Mouse (Mus musculus) MEL (cell line): Measurements from ENCODE around the gene Phf20. TPM values are rescaled to one million over a fixed set of nuclear protein-coding genes. Genes with fewer than 3 reads are reported as not detected.
A peak's percentile ranks its signal among the peaks of the same experiment; 100 is the strongest.

ENCODE experiments used
- DNase-seq: peaks from one replicate; pipeline ENCODE4 v3.0.0; 2011; ENCODE audit warnings: low read depth, low spot score
- H3K27ac ChIP-seq: 2 replicates; pipeline ENCODE4 v1.5.1; 2012; ENCODE audit warnings: low read depth, mild to moderate bottlenecking, control low read depth, low read length, moderate library complexity; ENCODE audit not compliant: control insufficient read depth
- H3K27me3 ChIP-seq, 2 experiments: fragments of 150-350 bp in 1 of 2; sonication (generic) in 1 of 2; 2 replicates each; pipeline ENCODE4 v1.6.1; 2012; ENCODE audit warnings: low read length in 2 of 2, mild to moderate bottlenecking in 2 of 2, improper control_type of control experiment in 1 of 2, moderate library complexity in 1 of 2; ENCODE audit not compliant: insufficient read depth in 2 of 2, control insufficient read depth in 1 of 2
- H3K36me3 ChIP-seq, 2 experiments: 2 replicates each; pipeline ENCODE4 v1.6.1; 2012 to 2014; ENCODE audit warnings: low read length in 2 of 2, improper control_type of control experiment in 1 of 2, inconsistent platforms in 1 of 2, mild to moderate bottlenecking in 1 of 2; ENCODE audit not compliant: insufficient read depth in 2 of 2, control insufficient read depth in 1 of 2
- H3K4me1 ChIP-seq, 2 experiments: fragments of 150-350 bp in 1 of 2; sonication (generic) in 1 of 2; 2 replicates each; pipeline ENCODE4 v1.6.1; 2012; ENCODE audit warnings: low read length in 2 of 2, improper control_type of control experiment in 1 of 2, mild to moderate bottlenecking in 1 of 2; ENCODE audit not compliant: insufficient read depth in 2 of 2, control insufficient read depth in 1 of 2
- H3K4me3 ChIP-seq, 2 experiments: fragments of 150-350 bp in 1 of 2; sonication (generic) in 1 of 2; 2 replicates each; pipeline ENCODE4 v1.5.1; 2012; ENCODE audit warnings: low read depth in 2 of 2, low read length in 2 of 2, mild to moderate bottlenecking in 2 of 2, moderate library complexity in 2 of 2, control low read depth in 1 of 2, improper control_type of control experiment in 1 of 2; ENCODE audit not compliant: control insufficient read depth in 1 of 2, insufficient read depth in 1 of 2
- H3K79me2 ChIP-seq: 2 replicates; pipeline ENCODE4 v1.6.1; 2012; ENCODE audit warnings: mild to moderate bottlenecking, low read length, moderate library complexity; ENCODE audit not compliant: control insufficient read depth, poor library complexity, insufficient read depth
- H3K9ac ChIP-seq: 2 replicates; pipeline ENCODE4 v1.6.1; 2012; ENCODE audit warnings: low read depth, mild to moderate bottlenecking, control low read depth, low read length, moderate library complexity; ENCODE audit not compliant: control insufficient read depth, poor library complexity, severe bottlenecking
- H3K9me3 ChIP-seq: fragments of 150-350 bp; sonication (generic); replicated peaks from 2 replicates; pipeline ENCODE4 v1.6.1; 2012; ENCODE audit warnings: mild to moderate bottlenecking, low read length, improper control_type of control experiment, moderate library complexity; ENCODE audit not compliant: insufficient read depth
- BHLHE40 ChIP-seq: IDR thresholded peaks from 2 replicates; pipeline ENCODE4 v1.6.1; 2012; ENCODE audit warnings: low read depth, mild to moderate bottlenecking, inconsistent platforms, low read length, improper control_type of control experiment, borderline replicate concordance
- CTCF ChIP-seq, 3 experiments: IDR thresholded peaks in 2 of 3; conservative IDR thresholded peaks in 1 of 3; 2 replicates each; pipeline ENCODE4 v1.5.1; 2011 to 2012; ENCODE audit warnings: low read length in 3 of 3, low read depth in 2 of 3, mild to moderate bottlenecking in 2 of 3, improper control_type of control experiment in 1 of 3, inconsistent platforms in 1 of 3, mixed read lengths in 1 of 3, moderate library complexity in 1 of 3; ENCODE audit not compliant: control insufficient read depth in 1 of 3, insufficient read depth in 1 of 3, poor library complexity in 1 of 3, severe bottlenecking in 1 of 3
- E2F4 ChIP-seq: IDR thresholded peaks from 2 replicates; pipeline ENCODE4 v1.6.1; 2011; ENCODE audit warnings: low read depth, low read length, improper control_type of control experiment, borderline replicate concordance
- ELF1 ChIP-seq: IDR thresholded peaks from 2 replicates; pipeline ENCODE4 v1.6.1; 2014; ENCODE audit warnings: low read depth, mild to moderate bottlenecking, inconsistent platforms, low read length, improper control_type of control experiment, moderate library complexity
- EP300 ChIP-seq, 2 experiments: IDR thresholded peaks; 2 replicates each; pipeline ENCODE4 v1.6.1; 2011; ENCODE audit warnings: improper control_type of control experiment in 2 of 2, low read length in 2 of 2, low read depth in 1 of 2, mild to moderate bottlenecking in 1 of 2
- ETS1 ChIP-seq: IDR thresholded peaks from 2 replicates; pipeline ENCODE4 v1.6.1; 2012; ENCODE audit warnings: low read depth, mild to moderate bottlenecking, inconsistent platforms, low read length, improper control_type of control experiment, moderate library complexity
- GABPA ChIP-seq: IDR thresholded peaks from 2 replicates; pipeline ENCODE4 v1.6.1; 2012; ENCODE audit warnings: low read depth, mild to moderate bottlenecking, inconsistent platforms, low read length, improper control_type of control experiment, moderate library complexity
- GATA1 ChIP-seq: IDR thresholded peaks from 2 replicates; pipeline ENCODE4 v1.6.1; 2011; ENCODE audit warnings: low read depth, low read length, improper control_type of control experiment
- KAT2A ChIP-seq: conservative IDR thresholded peaks from 2 replicates; pipeline ENCODE4 v1.6.1; 2012; ENCODE audit warnings: low read depth, low read length, improper control_type of control experiment, inconsistent platforms
- MAX ChIP-seq: IDR thresholded peaks from 2 replicates; pipeline ENCODE4 v1.6.1; 2011; ENCODE audit warnings: low read length, improper control_type of control experiment
- MAZ ChIP-seq: IDR thresholded peaks from 2 replicates; pipeline ENCODE4 v1.6.1; 2012; ENCODE audit warnings: low read depth, mild to moderate bottlenecking, inconsistent platforms, low read length, improper control_type of control experiment
- MEF2A ChIP-seq: IDR thresholded peaks from 2 replicates; pipeline ENCODE4 v1.6.1; 2014; ENCODE audit warnings: low read depth, mild to moderate bottlenecking, inconsistent platforms, low read length, improper control_type of control experiment; ENCODE audit not compliant: poor library complexity, insufficient replicate concordance, severe bottlenecking; ENCODE audit errors: extremely low read depth
- MXI1 ChIP-seq: IDR thresholded peaks from 2 replicates; pipeline ENCODE4 v1.6.1; 2011; ENCODE audit warnings: mild to moderate bottlenecking, low read depth, low read length, improper control_type of control experiment
- NELFE ChIP-seq: IDR thresholded peaks from 2 replicates; pipeline ENCODE4 v1.6.1; 2011; ENCODE audit warnings: low read depth, low read length, improper control_type of control experiment
- NRF1 ChIP-seq: IDR thresholded peaks from 2 replicates; pipeline ENCODE4 v1.6.1; 2014; ENCODE audit warnings: low read depth, mild to moderate bottlenecking, inconsistent platforms, low read length, improper control_type of control experiment, moderate library complexity; ENCODE audit not compliant: poor library complexity, insufficient read depth, severe bottlenecking
- POLR2A ChIP-seq, 2 experiments: IDR thresholded peaks; 2 replicates each; pipeline ENCODE4 v1.6.1; 2011 to 2012; ENCODE audit warnings: low read length in 2 of 2, mild to moderate bottlenecking in 2 of 2, control low read depth in 1 of 2, improper control_type of control experiment in 1 of 2, low read depth in 1 of 2, moderate library complexity in 1 of 2; ENCODE audit not compliant: control insufficient read depth in 1 of 2, insufficient read depth in 1 of 2, poor library complexity in 1 of 2
- POLR2AphosphoS2 ChIP-seq: IDR thresholded peaks from 2 replicates; pipeline ENCODE4 v1.6.1; 2011; ENCODE audit warnings: low read length, improper control_type of control experiment
- RCOR1 ChIP-seq: IDR thresholded peaks from 2 replicates; pipeline ENCODE4 v1.6.1; 2012; ENCODE audit warnings: low read depth, mild to moderate bottlenecking, inconsistent platforms, low read length, improper control_type of control experiment
- SMC3 ChIP-seq: IDR thresholded peaks from 2 replicates; pipeline ENCODE4 v1.6.1; 2011; ENCODE audit warnings: low read depth, low read length, improper control_type of control experiment
- TAL1 ChIP-seq: IDR thresholded peaks from 2 replicates; pipeline ENCODE4 v1.6.1; 2012; ENCODE audit warnings: mild to moderate bottlenecking, inconsistent platforms, low read length, moderate library complexity, mixed read lengths
- TCF12 ChIP-seq: IDR thresholded peaks from 2 replicates; pipeline ENCODE4 v1.6.1; 2014; ENCODE audit warnings: low read depth, mild to moderate bottlenecking, inconsistent platforms, low read length, improper control_type of control experiment, moderate library complexity
- UBTF ChIP-seq: IDR thresholded peaks from 2 replicates; pipeline ENCODE4 v1.6.1; 2012; ENCODE audit warnings: low read depth, mild to moderate bottlenecking, inconsistent platforms, low read length, improper control_type of control experiment, moderate library complexity, borderline replicate concordance; ENCODE audit not compliant: insufficient read depth
- USF1 ChIP-seq: IDR thresholded peaks from 2 replicates; pipeline ENCODE4 v1.6.1; 2014; ENCODE audit warnings: low read depth, mild to moderate bottlenecking, inconsistent platforms, low read length, improper control_type of control experiment, moderate library complexity
- ZKSCAN1 ChIP-seq: IDR thresholded peaks from 2 replicates; pipeline ENCODE4 v1.6.1; 2012; ENCODE audit warnings: low read depth, mild to moderate bottlenecking, inconsistent platforms, low read length, improper control_type of control experiment, moderate library complexity
- ZNF384 ChIP-seq: IDR thresholded peaks from 2 replicates; pipeline ENCODE4 v1.6.1; 2012; ENCODE audit warnings: low read depth, mild to moderate bottlenecking, inconsistent platforms, low read length, improper control_type of control experiment
- polyA plus RNA-seq, 2 experiments: library from polyadenylated mRNA; stranded (reverse) in 1 of 2; unstranded in 1 of 2; fragments of >175 nt in 1 of 2; fragments of >200 nt in 1 of 2; gene quantifications; 2 replicates each; pipeline versions ENCODE4 v1.2.1 to v1.2.4; 2012; ENCODE audit warnings: low replicate concordance in 2 of 2, low read depth in 1 of 2; ENCODE audit not compliant: insufficient read length in 2 of 2, insufficient read depth in 1 of 2, missing spikeins in 1 of 2
- total RNA-seq: library from RNA; depleted of rRNA; stranded (reverse); fragments of 300-350 nt; gene quantifications from 2 replicates; pipeline ENCODE4 v1.2.3, GENCODE M21; 2012

Phf20 gene
- total and polyA plus RNA-seq, 3 experiments, result 11.7 to 16.9 TPM; not detected in 1

DNA sequence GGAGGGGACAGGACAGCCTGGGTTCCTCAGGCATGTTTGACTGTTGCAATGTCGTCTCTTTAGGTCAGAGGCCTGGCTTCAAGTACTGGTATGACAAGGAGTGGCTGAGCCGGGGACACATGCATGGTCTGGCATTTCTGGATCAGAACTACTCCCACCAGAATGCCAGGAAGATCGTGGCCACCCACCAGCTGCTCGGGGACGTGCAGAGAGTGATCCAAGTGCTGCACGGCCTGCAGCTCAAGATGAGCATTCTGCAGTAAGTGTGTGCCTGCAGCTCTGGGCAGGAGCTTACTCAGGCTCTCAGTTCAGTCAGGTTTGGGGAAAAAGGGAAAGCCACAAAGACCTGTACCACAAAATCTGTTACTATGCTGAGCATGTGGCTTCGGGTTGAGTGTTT is 102.2 kb downstream of the Phf20 start:
- TF ChIP-seq BHLHE40, result no peak
- TF ChIP-seq KAT2A, result no peak
- no peak overlapping the region for H3K9ac ChIP-seq
- no peaks in the 10 kb centered on the region for H3K79me2 ChIP-seq
- H3K4me3 ChIP-seq, result no peak overlapping the region
- no peak for DNase-seq
- H3K27ac ChIP-seq, result no peak overlapping the region
- H3K27me3 ChIP-seq, result no peaks in the 10 kb centered on the region
- H3K36me3 ChIP-seq, result peaks cover 2 to 16% of the 10 kb centered on the region in 2 experiments; a peak in 3 of 4 replicates
- H3K4me1 ChIP-seq, result peaks cover 12 to 14% of the 10 kb centered on the region in 2 experiments
- H3K9me3 ChIP-seq, result no peaks in the 10 kb centered on the region

- peaks cover 0 to 6% of the 10 kb centered on the region in 2 experiments; a peak in 2 of 4 replicates for H3K4me1 ChIP-seq
- H3K9ac ChIP-seq, result no peak overlapping the region
- no peaks in the 10 kb centered on the region for H3K79me2 ChIP-seq
- no peak overlapping the region for H3K27ac ChIP-seq
- TF ChIP-seq RCOR1, result 0 out of 2 replicates have a peak, but pooled peaks have one; percentile 11
- peak; percentile 41 to 70; a peak in 3 of 4 replicates for TF ChIP-seq EP300 (IDR thresholded peaks at IDR 0.05; ENCODE audit: low read depth in 1 of 2, low read length in 2 of 2)
- TF ChIP-seq ETS1, result peak; percentile 32; the same call in 1 of the 2 replicates
- TF ChIP-seq MXI1, result no peak
- TF ChIP-seq BHLHE40, result peak; percentile 86
- TF ChIP-seq USF1, result peak; percentile 71
- TF ChIP-seq ZNF384, result no peak
- peak; percentile 54; the same call in 1 of the 2 replicates for TF ChIP-seq TCF12
- peak; percentile 50; the same call in 1 of the 2 replicates for TF ChIP-seq GATA1
- TF ChIP-seq CTCF (IDR thresholded peaks at IDR 0.05 in 2 of 3, conservative IDR thresholded peaks at IDR 0.05 in 1 of 3; ENCODE audit: control insufficient read depth in 1 of 3, insufficient read depth in 1 of 3, low read depth in 2 of 3, low read length in 3 of 3, poor library complexity in 1 of 3, severe bottlenecking in 1 of 3), result no peak
- H3K27me3 ChIP-seq, result no peaks in the 10 kb centered on the region
- H3K4me3 ChIP-seq, result no peak overlapping the region
- no peak for DNase-seq
- no peaks in the 10 kb centered on the region for H3K9me3 ChIP-seq
- H3K36me3 ChIP-seq, result peaks cover 0 to 7% of the 10 kb centered on the region in 2 experiments; a peak in 2 of 4 replicates
These were observed 105.8 kb downstream of the Phf20 start for GRCm38 (mm10) chr2:156302063-156302462.

DNA sequence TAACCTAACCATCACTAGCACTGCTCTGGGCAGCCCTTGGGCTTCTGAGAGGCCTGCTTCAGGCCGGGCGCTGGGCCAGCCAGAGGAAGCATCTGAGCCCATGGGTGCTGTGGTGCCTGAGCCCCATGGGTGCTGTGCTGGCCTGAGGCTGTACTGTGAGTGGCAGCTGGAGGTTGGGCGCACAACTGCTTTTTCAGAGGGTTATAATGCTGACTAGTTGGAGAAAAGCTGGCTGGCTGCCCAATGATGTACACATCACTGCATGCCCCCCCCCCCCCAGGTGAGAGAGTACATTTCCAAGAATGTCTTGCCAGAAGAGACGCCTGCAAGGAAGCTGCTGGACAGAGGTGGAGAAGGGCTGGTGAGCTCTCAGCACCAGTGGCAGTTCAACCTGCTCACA is 108.1 kb downstream of the Phf20 start:
- H3K4me3 ChIP-seq, result no peak overlapping the region
- no peak overlapping the region for H3K9ac ChIP-seq
- no peak for DNase-seq
- peaks cover 0 to 6% of the 10 kb centered on the region in 2 experiments; a peak in 2 of 4 replicates for H3K4me1 ChIP-seq
- no peaks in the 10 kb centered on the region for H3K27me3 ChIP-seq
- no peaks in the 10 kb centered on the region for H3K9me3 ChIP-seq
- no peak for TF ChIP-seq MEF2A
- no peak for TF ChIP-seq MAX
- no peak for TF ChIP-seq MAZ
- no peak for TF ChIP-seq BHLHE40
- no peak for TF ChIP-seq ZKSCAN1
- no peak for TF ChIP-seq NRF1
- no peak for TF ChIP-seq POLR2AphosphoS2
- no peak for TF ChIP-seq ZNF384
- no peak for TF ChIP-seq GABPA
- no peak for TF ChIP-seq UBTF
- no peak for TF ChIP-seq ETS1
- TF ChIP-seq TAL1, result no peak
- TF ChIP-seq TCF12, result no peak
- TF ChIP-seq NELFE, result no peak
- no peak for TF ChIP-seq POLR2A (IDR thresholded peaks at IDR 0.05; ENCODE audit: control insufficient read depth in 1 of 2, insufficient read depth in 1 of 2, low read depth in 1 of 2, low read length in 2 of 2, poor library complexity in 1 of 2)
- TF ChIP-seq ELF1, result no peak
- no peak for TF ChIP-seq E2F4
- TF ChIP-seq SMC3, result no peak
- no peak overlapping the region for H3K27ac ChIP-seq
- H3K79me2 ChIP-seq, result no peaks in the 10 kb centered on the region
- peaks cover 0 to 7% of the 10 kb centered on the region in 2 experiments; a peak in 2 of 4 replicates for H3K36me3 ChIP-seq
